In genomic region chr2:37422306-37423304, GRCm38 (mm10) we compare ENCODE assay signal across 8 mouse cellular contexts. TPM values are rescaled to one million over a fixed set of nuclear protein-coding genes. Genes with fewer than 3 reads are reported as not detected.
DNase-seq lines count a peak whose midpoint lies in the region; ATAC-seq lines count a peak whose summit lies in the region.

TSS of gene Rc3h2 (minus strand) at chr2:37422903.

- peak; percentile 99 for DNase-seq in R1 (ENCODE audit: low read depth, low spot score)
- peak; percentile 92 to 95 for DNase-seq in cerebellum, postnatal 25 days
- DNase-seq in frontal cortex, postnatal 25 days (ENCODE audit: low spot score in 2 of 2): peak; percentile 87 to 92
- peak; percentile 99 for DNase-seq in hindbrain, embryonic 14.5 days (ENCODE audit: low spot score)
- peak; percentile 92 to 94 for DNase-seq in layer of hippocampus, postnatal 36 days
- DNase-seq in lung, postnatal 36 days: peak; percentile 97
- peak; percentile 99 for DNase-seq in retina, postnatal 1 day
- peak; percentile 79 to 94 for DNase-seq in urinary bladder, adult 18-20 months (ENCODE audit: low spot score in 2 of 2)

- no peaks in the 10 kb centered on the region for H3K27me3 ChIP-seq in hindbrain, embryonic 14.5 days (ENCODE audit: control insufficient read depth, insufficient read depth, low read length)

- H3K4me3 ChIP-seq in hindbrain, embryonic 14.5 days (replicated peaks; ENCODE audit: low read length): peak within 1 kb of the TSS; percentile 87

- H3K4me2 ChIP-seq in hindbrain, embryonic 14.5 days (replicated peaks): peak within 1 kb of the TSS; percentile 91

- H3K36me3 ChIP-seq in hindbrain, embryonic 14.5 days (replicated peaks; ENCODE audit: control insufficient read depth, insufficient read depth): peaks cover 13% of the 10 kb centered on the region

- ATAC-seq in hindbrain, embryonic 14.5 days (ENCODE audit: low FRiP score): peak; percentile 97

- WGBS in hindbrain, embryonic 14.5 days: under 1% methylated on average over 69 of the region's 75 CpGs

- peak within 1 kb of the TSS; percentile 95 for H3K27ac ChIP-seq in hindbrain, embryonic 14.5 days

- peak within 1 kb of the TSS; percentile 96 for H3K9ac ChIP-seq in hindbrain, embryonic 14.5 days

- H3K4me1 ChIP-seq in hindbrain, embryonic 14.5 days (replicated peaks; ENCODE audit: control insufficient read depth, insufficient read depth, low read length): peaks cover 22% of the 10 kb centered on the region

- no peaks in the 10 kb centered on the region for H3K9me3 ChIP-seq in hindbrain, embryonic 14.5 days (ENCODE audit: control insufficient read depth, low read length)

RNA-seq across cellular contexts. Expression of gene Rc3h2, which starts in this region (rescaled TPM):
- polyA plus RNA-seq in hindbrain, embryonic 14.5 days (2014; fragmentation: Nextera tagmentation; extraction: Ambion mirVana): 25.6 and 26.0 TPM in 2 replicates
- 10 to 100 TPM; 84.1 to 93.5 TPM for total RNA-seq in layer of hippocampus, postnatal 36 days (2021)

Comparison
In these comparisons a context has a peak if more than half of its experiments do, and no peak if none do; other contexts are left out.
1. Peak in every context shown above with its lines: DNase-seq, ATAC-seq, H3K4me3 ChIP-seq and H3K27ac ChIP-seq.